21 mouse cellular contexts compared by ENCODE assay signal in genomic region chr4:93496871-93497270, GRCm38 (mm10).
DNase-seq lines count a peak whose midpoint lies in the region; ATAC-seq and TF ChIP-seq lines count a peak whose summit lies in the region.
"Had no signal": no experiment of that assay in that cellular context is flagged by ENCODE, and none has a peak within 500 bp of the region (broad histone marks: within the 10 kb centered on the region; RNA-seq: fewer than 3 reads in every experiment).

No protein-coding gene starts in this region.

- H3K4me1 ChIP-seq in intestine, postnatal 0 days (replicated peaks; ENCODE audit: control insufficient read depth, insufficient read depth, low read length): no peaks in the 10 kb centered on the region
- no peaks in the 10 kb centered on the region for H3K4me1 ChIP-seq in intestine, embryonic 16.5 days (ENCODE audit: control insufficient read depth, insufficient read depth, low read length)
- H3K4me1 ChIP-seq in liver, postnatal 0 days (ENCODE audit: insufficient read depth): no peaks in the 10 kb centered on the region
- no peaks in the 10 kb centered on the region for H3K4me1 ChIP-seq in hindbrain, embryonic 16.5 days (ENCODE audit: control insufficient read depth, insufficient read depth, low read depth, low read length)
- H3K4me1 ChIP-seq: forebrain, embryonic 15.5 days; heart, embryonic 13.5 days; limb, embryonic 10.5 days; midbrain, embryonic 12.5 days; neural tube, embryonic 15.5 days had no signal

- H3K27me3 ChIP-seq in intestine, postnatal 0 days (replicated peaks; ENCODE audit: control insufficient read depth, insufficient read depth, low read length): no peaks in the 10 kb centered on the region
- no peaks in the 10 kb centered on the region for H3K27me3 ChIP-seq in intestine, embryonic 16.5 days (replicated peaks; ENCODE audit: control insufficient read depth, insufficient read depth, low read length)
- H3K27me3 ChIP-seq in liver, postnatal 0 days (ENCODE audit: insufficient read depth, low read length): no peaks in the 10 kb centered on the region
- H3K27me3 ChIP-seq in hindbrain, embryonic 16.5 days (replicated peaks; ENCODE audit: control insufficient read depth, insufficient read depth, low read length): no peaks in the 10 kb centered on the region
- H3K27me3 ChIP-seq: forebrain, embryonic 15.5 days; heart, embryonic 13.5 days; midbrain, embryonic 12.5 days; neural tube, embryonic 15.5 days had no signal

- WGBS in intestine, postnatal 0 days: 74% methylated on average over 2 of the region's 2 CpGs
- 74% methylated on average over 2 of the region's 2 CpGs for WGBS in intestine, embryonic 16.5 days
- WGBS in liver, postnatal 0 days (ENCODE audit: insufficient replicate concordance): 57% methylated on average over 2 of the region's 2 CpGs
- 83% methylated on average over 2 of the region's 2 CpGs for WGBS in hindbrain, embryonic 16.5 days

- TF ChIP-seq CTCF in intestine, postnatal 0 days (IDR thresholded peaks at IDR 0.05; ENCODE audit: low read depth): 0 out of 2 replicates have a peak, but pooled peaks have one; percentile 5
- peak; percentile 54 for TF ChIP-seq CTCF in liver, postnatal 0 days (IDR thresholded peaks at IDR 0.05; ENCODE audit: low read depth)

- H3K36me3 ChIP-seq in intestine, postnatal 0 days (ENCODE audit: control insufficient read depth, insufficient read depth): no peaks in the 10 kb centered on the region
- no peaks in the 10 kb centered on the region for H3K36me3 ChIP-seq in intestine, embryonic 16.5 days (ENCODE audit: control insufficient read depth, insufficient read depth, low read length)
- H3K36me3 ChIP-seq in liver, postnatal 0 days (replicated peaks; ENCODE audit: insufficient read depth, low read length): no peaks in the 10 kb centered on the region
- H3K36me3 ChIP-seq in hindbrain, embryonic 16.5 days (ENCODE audit: control insufficient read depth, insufficient read depth, low read length): no peaks in the 10 kb centered on the region
- H3K36me3 ChIP-seq: forebrain, embryonic 15.5 days; heart, embryonic 13.5 days; limb, embryonic 10.5 days; midbrain, embryonic 12.5 days; neural tube, embryonic 15.5 days had no signal

- DNase-seq in A20 (ENCODE audit: low read depth, low spot score): peak; percentile 25
- peak; percentile 42 for DNase-seq in c-Kit-positive CD71-positive TER-119-negative erythroid progenitor cells, embryonic 14.5 days (ENCODE audit: low read depth)
- no peak for DNase-seq in liver, postnatal 0 days
- no peak for DNase-seq in urinary bladder, postnatal 25 days (ENCODE audit: low spot score)
- DNase-seq: adrenal gland, postnatal 10 days; cerebellum, adult 9-10 months; gastrocnemius, adult 2 months; heart, adult 11 months; heart, postnatal 4 days; lung, postnatal 36 days; thymus, adult 2 months had no signal

- H3K4me2 ChIP-seq in intestine, postnatal 0 days (replicated peaks; ENCODE audit: low read depth): no peak overlapping the region
- no peak overlapping the region for H3K4me2 ChIP-seq in intestine, embryonic 16.5 days (ENCODE audit: low read depth, low read length)
- no peak overlapping the region for H3K4me2 ChIP-seq in liver, postnatal 0 days (ENCODE audit: low read depth, low read length)
- H3K4me2 ChIP-seq in hindbrain, embryonic 16.5 days (ENCODE audit: low read length): no peak overlapping the region
- H3K4me2 ChIP-seq: forebrain, embryonic 15.5 days; heart, embryonic 13.5 days; midbrain, embryonic 12.5 days; neural tube, embryonic 15.5 days had no signal

- H3K9ac ChIP-seq in intestine, postnatal 0 days (ENCODE audit: low read depth, low read length): no peak overlapping the region
- no peak overlapping the region for H3K9ac ChIP-seq in intestine, embryonic 16.5 days (ENCODE audit: low read depth, low read length)
- H3K9ac ChIP-seq in liver, postnatal 0 days (replicated peaks): no peak overlapping the region
- H3K9ac ChIP-seq in hindbrain, embryonic 16.5 days (ENCODE audit: low read depth, low read length): no peak overlapping the region
- H3K9ac ChIP-seq: forebrain, embryonic 15.5 days; heart, embryonic 13.5 days; midbrain, embryonic 12.5 days; neural tube, embryonic 15.5 days had no signal

- no peak overlapping the region for H3K27ac ChIP-seq in intestine, postnatal 0 days (ENCODE audit: low read depth, low read length)
- no peak overlapping the region for H3K27ac ChIP-seq in intestine, embryonic 16.5 days (ENCODE audit: low read length)
- H3K27ac ChIP-seq in liver, postnatal 0 days (ENCODE audit: low read depth): no peak overlapping the region
- no peak overlapping the region for H3K27ac ChIP-seq in hindbrain, embryonic 16.5 days (ENCODE audit: low read depth, low read length)
- H3K27ac ChIP-seq: forebrain, embryonic 15.5 days; gastrocnemius, adult 2 months; heart, embryonic 13.5 days; limb, embryonic 10.5 days; midbrain, embryonic 12.5 days; neural tube, embryonic 15.5 days had no signal

- H3K4me3 ChIP-seq in intestine, postnatal 0 days (ENCODE audit: low read depth, low read length): no peak overlapping the region
- no peak overlapping the region for H3K4me3 ChIP-seq in intestine, embryonic 16.5 days (ENCODE audit: low read length)
- no peak overlapping the region for H3K4me3 ChIP-seq in liver, postnatal 0 days (ENCODE audit: low read depth, low read length)
- no peak overlapping the region for H3K4me3 ChIP-seq in hindbrain, embryonic 16.5 days (ENCODE audit: low read length)
- H3K4me3 ChIP-seq: forebrain, embryonic 15.5 days; gastrocnemius, adult 2 months; heart, embryonic 13.5 days; limb, embryonic 10.5 days; midbrain, embryonic 12.5 days; neural tube, embryonic 15.5 days had no signal

- no peak for TF ChIP-seq EP300 in liver, postnatal 0 days (IDR thresholded peaks at IDR 0.05; ENCODE audit: low read depth)

- no peaks in the 10 kb centered on the region for H3K9me3 ChIP-seq in intestine, postnatal 0 days (ENCODE audit: control insufficient read depth)
- no peaks in the 10 kb centered on the region for H3K9me3 ChIP-seq in intestine, embryonic 16.5 days (ENCODE audit: control insufficient read depth, low read length)
- H3K9me3 ChIP-seq in liver, postnatal 0 days (ENCODE audit: low read length): no peaks in the 10 kb centered on the region
- no peaks in the 10 kb centered on the region for H3K9me3 ChIP-seq in hindbrain, embryonic 16.5 days (ENCODE audit: control insufficient read depth, low read length)
- H3K9me3 ChIP-seq: forebrain, embryonic 15.5 days; heart, embryonic 13.5 days; limb, embryonic 10.5 days; midbrain, embryonic 12.5 days; neural tube, embryonic 15.5 days had no signal

- no peak for ATAC-seq in intestine, postnatal 0 days
- ATAC-seq in intestine, embryonic 16.5 days: no peak
- ATAC-seq in liver, postnatal 0 days: no peak
- ATAC-seq in activated CD4-positive, CD25-positive, alpha-beta regulatory T cell, adult 4 months: no peak
- no peak for ATAC-seq in hindbrain, embryonic 16.5 days
- ATAC-seq: forebrain, embryonic 15.5 days; inflammation-experienced regulatory T-cells, adult 6 months had no signal

Comparison
In these comparisons a context has a peak if more than half of its experiments do, and no peak if none do; other contexts are left out.
1. DNase-seq: peak in A20 (single experiment) and c-Kit-positive CD71-positive TER-119-negative erythroid progenitor cells, embryonic 14.5 days (single experiment); none in liver, postnatal 0 days (single experiment) and urinary bladder, postnatal 25 days (single experiment).